Mouse (Mus musculus) heart, postnatal 0 days (tissue): ENCODE results near the gene Hist1h2ae.
"Not testable (repeated sequence)": the region's sequence is repeated elsewhere in the genome, so short reads cannot be mapped to it uniquely, and the experiment has no call there.

Experiments used
- CTCF ChIP-seq: IDR thresholded peaks from 2 replicates; pipeline ENCODE4 v1.5.1; 2016; ENCODE audit warnings: antibody characterized with exemption, control low read depth, low read depth
- EP300 ChIP-seq: IDR thresholded peaks from 2 replicates; pipeline ENCODE4 v1.6.1; 2016; ENCODE audit warnings: antibody characterized with exemption, low read depth

DNA sequence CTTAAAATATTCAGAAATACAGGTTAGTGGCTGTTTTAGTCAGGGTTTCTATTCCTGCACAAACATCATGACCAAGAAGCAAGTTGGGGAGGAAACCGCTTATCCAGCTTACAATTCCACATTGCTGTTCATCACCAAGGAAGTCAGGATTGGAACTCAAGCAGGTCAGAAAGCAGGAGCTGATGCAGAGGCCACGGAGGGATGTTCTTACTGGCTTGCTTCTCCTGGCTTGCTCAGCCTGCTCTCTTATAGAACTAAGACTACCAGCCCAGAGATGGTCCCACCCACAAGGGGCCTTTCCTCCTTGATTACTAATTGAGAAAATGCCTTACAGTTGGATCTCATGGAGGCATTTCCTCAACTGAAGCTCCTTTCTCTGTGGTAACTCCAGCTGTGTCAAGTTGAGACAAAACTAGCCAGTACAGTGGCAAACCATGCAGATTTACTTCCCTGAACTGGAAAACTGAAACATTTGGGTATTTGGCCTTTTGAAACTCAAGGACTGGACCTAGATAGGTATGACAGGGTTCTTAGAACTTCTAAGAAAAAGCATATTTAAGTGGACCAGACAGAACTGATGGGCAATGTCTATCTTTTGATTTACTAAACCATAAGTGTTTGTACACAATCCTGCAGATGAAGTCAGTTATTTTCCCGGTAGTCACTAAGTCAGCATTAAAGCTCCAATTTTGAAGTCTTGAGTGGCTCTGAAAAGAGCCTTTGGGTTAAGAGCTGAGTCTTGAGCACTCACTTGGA is 28.6 kb downstream of the Hist1h2ae start:
- not testable (repeated sequence) for TF ChIP-seq CTCF, EP300
